Mouse (Mus musculus) megakaryocyte, embryonic 14.5 days (primary cell): ENCODE results near the gene Xirp1.

Experiments
- FLI1 ChIP-seq: IDR thresholded peaks from 2 replicates; pipeline ENCODE4 v1.6.1; 2012; ENCODE audit warnings: low read length, inconsistent platforms, mixed read lengths
- GATA1 ChIP-seq: IDR thresholded peaks from 3 replicates; pipeline ENCODE4 v1.6.1; 2012; ENCODE audit warnings: mixed read lengths, low read length, inconsistent platforms, borderline replicate concordance

DNA sequence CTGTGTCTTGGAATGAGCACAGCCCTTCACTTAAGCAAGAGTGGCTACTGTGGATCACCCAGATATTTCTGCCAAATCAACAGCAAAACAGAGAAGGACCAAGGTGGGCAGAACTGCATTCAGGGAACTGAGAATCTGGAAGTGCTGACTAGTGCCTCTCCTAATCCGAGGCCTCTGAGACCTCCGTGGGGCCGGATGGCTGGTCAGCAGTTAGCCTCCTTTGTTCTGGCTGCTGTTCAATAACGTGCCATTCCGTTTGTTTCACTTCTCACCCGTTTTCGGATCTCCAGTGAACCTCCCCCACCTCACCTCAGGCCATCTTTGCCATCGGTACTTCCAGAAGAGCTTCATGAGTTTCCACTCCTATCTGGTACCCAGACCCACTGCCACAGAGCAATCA lies 11.0 kb upstream of the Xirp1 start:
- TF ChIP-seq FLI1 (no peak), GATA1 (no peak)
